Mouse (Mus musculus): ENCODE results near the gene Gm21800. TPM values are rescaled to one million over a fixed set of nuclear protein-coding genes. Genes with fewer than 3 reads are reported as not detected.
"Not testable (repeated sequence)": the region's sequence is repeated elsewhere in the genome, so short reads cannot be mapped to it uniquely, and the experiment has no call there.

The Gm21800 gene
- not detected in 2 replicates for polyA plus RNA-seq (2014; fragmentation: Nextera tagmentation; extraction: Ambion mirVana)

DNA sequence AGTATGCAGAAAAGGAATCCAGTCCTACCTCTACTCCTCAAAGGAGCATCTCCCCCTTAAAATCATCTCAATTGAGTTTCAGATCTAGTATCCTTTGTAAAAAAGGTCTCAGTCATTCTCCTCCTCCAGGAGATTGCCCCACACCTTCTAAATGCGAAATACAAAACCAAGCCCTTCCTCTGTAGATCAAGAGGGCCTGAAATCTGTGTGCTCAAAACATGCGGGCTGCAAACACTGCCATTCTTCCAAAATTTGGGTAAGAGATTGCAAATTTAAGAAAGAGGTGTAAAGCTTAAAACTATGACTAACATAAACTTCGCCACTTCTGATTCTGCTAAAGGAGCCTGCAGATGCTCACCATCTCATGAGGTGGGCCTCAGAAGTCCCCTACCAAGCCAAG lies at the start of gene Gm21800:
TSS of gene Gm21800 (plus strand) at position 301 of the 400 bp plus-strand sequence.
- H3K27ac ChIP-seq (ENCODE audit: low read depth); ATAC-seq (replicated peaks; ENCODE audit: low FRiP score, low TSS enrichment, low read depth); DNase-seq (ENCODE audit: low spot score); H3K4me2 ChIP-seq (ENCODE audit: low read length); H3K4me3 ChIP-seq (ENCODE audit: low read depth, low read length); H3K9me3 ChIP-seq (ENCODE audit: control insufficient read depth, low read length); H3K27me3 ChIP-seq (replicated peaks; ENCODE audit: control insufficient read depth, insufficient read depth, low read length); H3K4me1 ChIP-seq (replicated peaks; ENCODE audit: control insufficient read depth, insufficient read depth, low read length); H3K36me3 ChIP-seq (ENCODE audit: control insufficient read depth, insufficient read depth, low read length); H3K9ac ChIP-seq (ENCODE audit: low read length): not testable (repeated sequence)
- 89% methylated on average over 1 of the region's 3 CpGs for WGBS

All from intestine, embryonic 14.5 days (tissue).